Mouse (Mus musculus): ENCODE data around the gene Arsk. TPM values are rescaled to one million over a fixed set of nuclear protein-coding genes. Genes with fewer than 3 reads are reported as not detected.

Gene Arsk
- total and polyA plus RNA-seq, 3 experiments, result 2.7 to 4.3 TPM; not detected in 1

DNA sequence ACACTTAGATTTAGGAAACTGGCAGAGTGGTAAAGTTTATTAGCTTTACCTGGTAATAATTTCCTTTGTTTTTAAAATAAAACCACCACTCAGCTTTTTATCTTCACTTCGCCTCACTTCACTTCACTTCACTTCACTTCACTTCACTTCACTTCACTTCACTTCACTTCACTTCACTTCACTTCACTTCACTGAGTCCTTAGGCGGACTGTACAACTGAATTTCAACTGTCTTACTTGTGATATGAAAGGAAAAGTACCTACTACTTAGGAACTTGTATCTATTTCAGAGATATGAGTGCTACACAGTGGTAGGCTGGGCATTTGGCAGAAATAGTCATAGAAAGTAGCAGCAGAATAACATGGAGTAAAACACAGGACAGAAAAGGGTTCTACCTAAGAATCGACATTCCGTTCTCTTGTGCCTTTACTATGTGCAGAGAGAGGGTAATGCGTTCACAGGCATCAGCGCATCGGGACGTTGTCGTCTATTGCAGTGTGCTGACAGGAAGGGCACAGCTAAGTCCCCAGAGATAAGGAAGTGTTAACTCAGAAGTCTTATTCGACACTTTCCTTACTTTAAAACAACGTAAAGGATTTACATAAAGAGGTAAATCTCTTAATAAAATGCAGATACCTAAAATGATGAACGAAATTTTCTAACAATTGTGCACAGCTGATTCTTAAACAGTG, 42.8 kb upstream of the Arsk start:
- no peak overlapping the region for H3K27ac ChIP-seq (ENCODE audit: control insufficient read depth, low read depth, low read length)
- DNase-seq (ENCODE audit: low read depth, low spot score), result no peak

DNA sequence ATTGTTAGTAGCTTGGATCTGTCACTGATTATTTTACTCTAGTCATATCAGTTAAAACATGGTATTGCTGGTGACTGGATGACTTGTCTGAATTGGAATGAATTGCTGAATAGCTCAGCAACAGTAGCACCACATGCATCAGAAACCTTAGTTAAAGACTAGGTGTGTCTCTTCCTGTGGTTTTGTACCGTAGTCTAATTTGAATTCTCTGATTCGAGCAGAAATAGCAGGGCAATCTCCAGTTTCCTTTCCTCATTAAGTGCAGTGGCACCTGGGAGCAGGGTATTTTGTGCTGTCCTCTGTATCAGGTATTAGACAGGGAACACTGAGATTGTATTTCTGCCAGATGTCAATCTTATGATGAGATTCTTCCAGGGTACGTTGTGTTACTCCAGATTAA, 40.4 kb upstream of the Arsk start:
- Histone ChIP-seq H3K36me3 (ENCODE audit: control insufficient read depth in 1 of 2, insufficient read depth in 2 of 2, low read length in 2 of 2) (peaks cover 0 to 11% of the 10 kb centered on the region in 2 experiments; a peak in 2 of 4 replicates), H3K79me2 (ENCODE audit: control insufficient read depth, insufficient read depth, low read length, poor library complexity) (no peaks in the 10 kb centered on the region), H3K4me3 (ENCODE audit: control insufficient read depth in 1 of 2, insufficient read depth in 1 of 2, low read depth in 2 of 2, low read length in 2 of 2) (no peak overlapping the region), H3K27ac (ENCODE audit: control insufficient read depth, low read depth, low read length) (no peak overlapping the region), H3K9ac (ENCODE audit: control insufficient read depth, low read depth, low read length, poor library complexity, severe bottlenecking) (no peak overlapping the region), H3K4me1 (ENCODE audit: control insufficient read depth in 1 of 2, insufficient read depth in 2 of 2, low read length in 2 of 2) (no peaks in the 10 kb centered on the region), H3K9me3 (replicated peaks; ENCODE audit: insufficient read depth, low read length) (no peaks in the 10 kb centered on the region), H3K27me3 (ENCODE audit: control insufficient read depth in 1 of 2, insufficient read depth in 2 of 2, low read length in 2 of 2) (no peaks in the 10 kb centered on the region)
- no peak for DNase-seq (ENCODE audit: low read depth, low spot score)
- TF ChIP-seq USF1 (IDR thresholded peaks at IDR 0.05; ENCODE audit: low read depth, low read length) (no peak), POLR2AphosphoS2 (IDR thresholded peaks at IDR 0.05; ENCODE audit: low read length) (no peak), GABPA (IDR thresholded peaks at IDR 0.05; ENCODE audit: low read depth, low read length) (no peak), ELF1 (IDR thresholded peaks at IDR 0.05; ENCODE audit: low read depth, low read length) (no peak), POLR2A (IDR thresholded peaks at IDR 0.05; ENCODE audit: control insufficient read depth in 1 of 2, insufficient read depth in 1 of 2, low read depth in 1 of 2, low read length in 2 of 2, poor library complexity in 1 of 2) (no peak), CHD1 (IDR thresholded peaks at IDR 0.05; ENCODE audit: low read depth, low read length) (no peak)

More for the DNA sequence above, 42.8 kb upstream of the Arsk start:
- Histone ChIP-seq H3K79me2 (ENCODE audit: control insufficient read depth, insufficient read depth, low read length, poor library complexity) (no peaks in the 10 kb centered on the region), H3K27me3 (ENCODE audit: control insufficient read depth in 1 of 2, insufficient read depth in 2 of 2, low read length in 2 of 2) (no peaks in the 10 kb centered on the region), H3K9me3 (replicated peaks; ENCODE audit: insufficient read depth, low read length) (no peaks in the 10 kb centered on the region), H3K4me1 (ENCODE audit: control insufficient read depth in 1 of 2, insufficient read depth in 2 of 2, low read length in 2 of 2) (no peaks in the 10 kb centered on the region; a peak in 1 of 4 replicates), H3K36me3 (ENCODE audit: control insufficient read depth in 1 of 2, insufficient read depth in 2 of 2, low read length in 2 of 2) (peaks cover 0 to 11% of the 10 kb centered on the region in 2 experiments; a peak in 2 of 4 replicates), H3K9ac (ENCODE audit: control insufficient read depth, low read depth, low read length, poor library complexity, severe bottlenecking) (no peak overlapping the region), H3K4me3 (ENCODE audit: control insufficient read depth in 1 of 2, insufficient read depth in 1 of 2, low read depth in 2 of 2, low read length in 2 of 2) (no peak overlapping the region)
- no peak for TF ChIP-seq POLR2AphosphoS5 (IDR thresholded peaks at IDR 0.05; ENCODE audit: borderline replicate concordance, low read depth, low read length)
- no peak for TF ChIP-seq KAT2A (conservative IDR thresholded peaks at IDR 0.05; ENCODE audit: low read depth, low read length)
- no peak for TF ChIP-seq CHD2 (IDR thresholded peaks at IDR 0.05; ENCODE audit: low read length)
- TF ChIP-seq ZNF384 (IDR thresholded peaks at IDR 0.05; ENCODE audit: low read depth, low read length), result no peak
- TF ChIP-seq USF2 (IDR thresholded peaks at IDR 0.05; ENCODE audit: borderline replicate concordance in 1 of 2, insufficient read depth in 1 of 2, low read depth in 1 of 2, low read length in 2 of 2), result no peak
- TF ChIP-seq MYC (IDR thresholded peaks at IDR 0.05; ENCODE audit: low read depth, low read length), result no peak
- TF ChIP-seq GATA1 (IDR thresholded peaks at IDR 0.05; ENCODE audit: low read depth, low read length), result no peak
- no peak for TF ChIP-seq MYB (IDR thresholded peaks at IDR 0.05; ENCODE audit: low read depth, low read length)
- no peak for TF ChIP-seq ELF1 (IDR thresholded peaks at IDR 0.05; ENCODE audit: low read depth, low read length)
- TF ChIP-seq EP300 (IDR thresholded peaks at IDR 0.05; ENCODE audit: low read depth in 1 of 2, low read length in 2 of 2), result no peak
- TF ChIP-seq MXI1 (IDR thresholded peaks at IDR 0.05; ENCODE audit: low read depth, low read length), result no peak
- no peak for TF ChIP-seq ZKSCAN1 (IDR thresholded peaks at IDR 0.05; ENCODE audit: low read depth, low read length)
- TF ChIP-seq POLR2A (IDR thresholded peaks at IDR 0.05; ENCODE audit: control insufficient read depth in 1 of 2, insufficient read depth in 1 of 2, low read depth in 1 of 2, low read length in 2 of 2, poor library complexity in 1 of 2), result no peak
- no peak for TF ChIP-seq NELFE (IDR thresholded peaks at IDR 0.05; ENCODE audit: low read depth, low read length)
- TF ChIP-seq NRF1 (IDR thresholded peaks at IDR 0.05; ENCODE audit: insufficient read depth, low read depth, low read length, poor library complexity, severe bottlenecking), result no peak
- no peak for TF ChIP-seq MAFK (IDR thresholded peaks at IDR 0.05; ENCODE audit: borderline replicate concordance, low read depth, low read length)
- TF ChIP-seq TAL1 (IDR thresholded peaks at IDR 0.05; ENCODE audit: low read length), result no peak
- TF ChIP-seq MEF2A (IDR thresholded peaks at IDR 0.05; ENCODE audit: extremely low read depth, insufficient replicate concordance, low read depth, low read length, poor library complexity, severe bottlenecking), result no peak

All from MEL (cell line).